Mouse (Mus musculus) spleen, embryonic (tissue): Measurements from ENCODE around the gene Gm10491.
"Not testable (repeated sequence)": the region's sequence is repeated elsewhere in the genome, so short reads cannot be mapped to it uniquely, and the experiment has no call there.

Source experiments
- CTCF ChIA-PET: fragments of 350-600 bp; sonication (Branson Sonifier 250); formaldehyde crosslinking; loops from one replicate; lab custom pipeline; 2022; lab: Charles Lee

The Gm10491 gene

GRCm38 (mm10) chrX:7907735-7908134, at the start of gene Gm10491:
Gene Gm10491, minus strand, starts transcription at chrX:7907835.
- CTCF ChIA-PET, result no interaction called here

- CTCF ChIA-PET, result no interaction called here
Observed at GRCm38 (mm10) chrX:7950091-7950490, 42.5 kb upstream of the Gm10491 start.

GRCm38 (mm10) chrX:7947900-7948492, 40.4 kb upstream of the Gm10491 start:
- CTCF ChIA-PET, result interaction anchor here (0.6 kb wide), 1 partner anchor 184 kb away, joined by 3 read pairs; no protein-coding TSS in a partner anchor

GRCm38 (mm10) chrX:7947108-7947899, 39.7 kb upstream of the Gm10491 start, which contains the start of gene Hdac6:
Gene Hdac6, minus strand, starts transcription at chrX:7947889.
- CTCF ChIA-PET, result no interaction called here

- CTCF ChIA-PET, result no interaction called here
Observed at GRCm38 (mm10) chrX:7945618-7946017, 38.0 kb upstream of the Gm10491 start.

- CTCF ChIA-PET, result no interaction called here
Observed at GRCm38 (mm10) chrX:7937667-7938066, 30.0 kb upstream of the Gm10491 start.

GRCm38 (mm10) chrX:7936874-7937273, 29.2 kb upstream of the Gm10491 start:
- CTCF ChIA-PET, result no interaction called here

- CTCF ChIA-PET, result interaction anchor here (0.5 kb wide), 1 partner anchor 36 kb away, joined by 3 read pairs; no protein-coding TSS in a partner anchor
Observed at GRCm38 (mm10) chrX:7928270-7928790, 20.7 kb upstream of the Gm10491 start, which contains the start of gene Eras. Gene Eras, minus strand, starts transcription at chrX:7928607.

- CTCF ChIA-PET, result no interaction called here
Observed at GRCm38 (mm10) chrX:7927116-7927515, 19.5 kb upstream of the Gm10491 start.

GRCm38 (mm10) chrX:7926266-7926665, 18.6 kb upstream of the Gm10491 start:
- CTCF ChIA-PET, result no interaction called here

- CTCF ChIA-PET, result no interaction called here
Observed at GRCm38 (mm10) chrX:7922032-7922431, 14.4 kb upstream of the Gm10491 start.

GRCm38 (mm10) chrX:7919601-7920383, 12.2 kb upstream of the Gm10491 start, which contains the start of gene Pcsk1n:
Gene Pcsk1n, plus strand, starts transcription at chrX:7919822.
- CTCF ChIA-PET, result no interaction called here

GRCm38 (mm10) chrX:7917960-7918359, 10.3 kb upstream of the Gm10491 start:
- CTCF ChIA-PET, result not testable (repeated sequence)

GRCm38 (mm10) chrX:7915669-7916068, 8.0 kb upstream of the Gm10491 start:
- CTCF ChIA-PET, result not testable (repeated sequence)

- CTCF ChIA-PET, result no interaction called here
Observed at GRCm38 (mm10) chrX:7910473-7910872, 2.8 kb upstream of the Gm10491 start.

GRCm38 (mm10) chrX:7909242-7909641, 1.6 kb upstream of the Gm10491 start, which contains the start of gene Gm10490:
Gene Gm10490, plus strand, starts transcription at chrX:7909542.
- CTCF ChIA-PET, result not testable (repeated sequence)

- CTCF ChIA-PET, result no interaction called here
Observed at GRCm38 (mm10) chrX:7904441-7904840, 3.2 kb downstream of the Gm10491 start.

GRCm38 (mm10) chrX:7898880-7899874, 8.5 kb downstream of the Gm10491 start, which contains the start of the genes Pqbp1 and Timm17b:
Gene Pqbp1, minus strand, starts transcription at chrX:7899269.
Gene Timm17b, plus strand, starts transcription at chrX:7899357.
- CTCF ChIA-PET, result no interaction called here

- CTCF ChIA-PET, result interaction anchor here (1.1 kb wide), 1 partner anchor 10 kb away, joined by 3 read pairs; no protein-coding TSS in a partner anchor
Observed at GRCm38 (mm10) chrX:7898211-7898610, 9.4 kb downstream of the Gm10491 start.
